Mouse (Mus musculus): ENCODE data around the gene Irak2.

GRCm38 (mm10) chr6:113615489-113615888 lies 22.8 kb upstream of the Irak2 start:
- TF ChIP-seq POLR2A (IDR thresholded peaks at IDR 0.05; ENCODE audit: low read depth, low read length) (no peak), CTCF (IDR thresholded peaks at IDR 0.05; ENCODE audit: extremely low read depth, insufficient read depth, insufficient read length, insufficient replicate concordance) (no peak)

Measured in spleen, adult 2 months (tissue).